Mouse (Mus musculus): ENCODE measurements around the gene Stk19.

Gene Stk19

DNA sequence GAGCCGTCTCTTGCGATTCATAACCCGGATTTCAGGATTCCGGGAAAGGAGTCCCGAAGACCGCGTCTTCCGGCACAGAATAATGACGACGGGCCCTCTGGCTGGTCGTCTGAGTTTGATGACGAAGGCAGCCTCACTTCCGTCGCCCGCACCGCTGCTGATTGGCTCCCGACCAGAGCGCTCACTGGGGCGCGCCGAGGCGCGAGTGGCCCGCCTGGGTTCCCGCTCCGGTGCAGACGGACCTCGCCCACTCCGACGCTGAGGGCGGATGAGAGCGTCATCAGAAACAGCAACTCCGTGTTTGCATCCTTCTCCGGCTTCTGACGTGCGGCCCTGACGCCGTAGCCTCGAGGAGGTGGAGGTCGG, at the start of gene Stk19, which contains the start of gene Dxo:
Gene Stk19, minus strand, starts transcription at position 90 of the 366 bp plus-strand sequence.
Gene Dxo, plus strand, starts transcription at position 164 of the 366 bp plus-strand sequence.
- DNase-seq (ENCODE audit: low spot score in 2 of 2), result peak; percentile 94 to 95

DNA sequence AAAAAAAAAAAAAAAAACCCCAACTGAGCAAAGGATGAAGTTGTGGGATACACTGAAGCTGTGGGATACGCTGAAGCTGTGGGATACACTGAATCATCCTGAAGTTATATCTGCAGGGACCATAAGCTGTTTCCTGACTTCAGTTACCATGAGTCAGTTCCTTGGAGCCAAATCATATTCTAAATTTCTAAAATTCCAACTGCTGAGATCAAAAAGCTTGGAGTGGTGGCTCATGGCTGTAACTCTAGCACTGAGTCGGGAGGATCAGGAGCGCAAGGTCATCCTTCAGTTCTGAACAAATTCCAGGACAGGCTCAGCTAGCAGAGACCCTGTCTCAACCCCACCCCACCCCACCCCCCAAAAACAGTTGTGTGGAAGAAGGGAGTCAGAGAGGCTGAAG, 48.9 kb upstream of the Stk19 start:
- no peak for DNase-seq (ENCODE audit: low spot score in 2 of 2)

GRCm38 (mm10) chr17:34884704-34885103, 48.0 kb upstream of the Stk19 start:
- no peak for DNase-seq (ENCODE audit: low spot score in 2 of 2)

DNA sequence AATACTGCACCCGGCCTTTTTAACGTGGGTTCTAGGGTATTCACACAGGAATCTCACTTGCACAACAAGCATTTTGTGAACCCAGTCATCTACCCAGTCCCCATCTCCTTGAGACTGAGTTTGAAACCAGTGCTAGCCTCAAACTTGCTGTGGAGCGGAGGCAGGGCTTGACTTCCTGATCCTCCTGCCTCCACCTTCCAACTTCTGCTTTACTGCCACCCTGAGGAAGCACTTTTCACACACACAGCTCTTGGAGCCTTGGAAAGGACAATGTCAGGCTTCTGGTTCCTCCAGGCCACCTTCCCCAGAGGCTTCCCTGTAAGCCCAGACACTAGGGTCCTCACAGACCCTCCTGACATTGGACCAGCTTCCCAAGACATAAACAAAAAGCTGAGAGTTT, 46.6 kb upstream of the Stk19 start:
- no peak for DNase-seq (ENCODE audit: low spot score in 2 of 2)

DNA sequence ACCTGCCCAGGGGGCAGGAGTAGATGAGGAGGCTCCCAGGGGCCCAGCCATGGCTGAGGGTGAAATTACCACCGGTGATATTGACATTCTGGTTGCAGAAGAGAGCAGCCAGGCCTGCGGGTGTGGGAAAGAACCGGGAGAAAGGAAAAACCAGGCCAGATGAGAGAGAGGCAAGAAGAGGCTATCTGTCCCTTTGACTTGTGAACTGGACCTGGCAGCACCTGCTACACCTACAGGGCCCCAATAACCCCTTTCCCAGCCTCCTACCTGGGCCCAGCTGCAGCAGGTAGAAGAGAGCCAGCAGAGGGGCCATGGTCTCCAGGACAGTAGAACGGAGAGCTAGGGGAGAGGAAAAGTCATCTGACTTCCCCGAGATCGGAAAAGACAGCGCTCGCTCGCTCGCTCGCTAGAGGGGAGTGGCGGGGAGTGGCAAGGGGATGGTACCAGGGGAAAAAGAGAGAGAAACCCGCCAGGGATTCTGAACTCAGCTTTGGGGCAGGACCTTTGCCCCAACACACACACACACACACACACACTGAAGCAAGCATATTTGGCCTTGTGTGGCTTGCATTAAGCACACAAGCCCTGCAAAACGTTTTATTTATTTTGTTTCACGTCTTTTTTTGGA, 45.1 kb upstream of the Stk19 start, which contains the start of gene Gm20547:
Gene Gm20547, minus strand, starts transcription at position 360 of the 628 bp plus-strand sequence.
- DNase-seq (ENCODE audit: low spot score in 2 of 2), result no peak

GRCm38 (mm10) chr17:34881166-34881565, 44.4 kb upstream of the Stk19 start:
- no peak for DNase-seq (ENCODE audit: low spot score in 2 of 2)

- no peak for DNase-seq (ENCODE audit: low spot score in 2 of 2)
These were observed 42.7 kb upstream of the Stk19 start, which contains the start of gene Zbtb12 for GRCm38 (mm10) chr17:34879336-34879879. Zbtb12 (plus strand) TSS chr17:34879483.

- no peak for DNase-seq (ENCODE audit: low spot score in 2 of 2)
These were observed 37.6 kb upstream of the Stk19 start for GRCm38 (mm10) chr17:34874321-34874720.

GRCm38 (mm10) chr17:34865981-34866380, 29.2 kb upstream of the Stk19 start:
- DNase-seq (ENCODE audit: low spot score in 2 of 2), result no peak

DNA sequence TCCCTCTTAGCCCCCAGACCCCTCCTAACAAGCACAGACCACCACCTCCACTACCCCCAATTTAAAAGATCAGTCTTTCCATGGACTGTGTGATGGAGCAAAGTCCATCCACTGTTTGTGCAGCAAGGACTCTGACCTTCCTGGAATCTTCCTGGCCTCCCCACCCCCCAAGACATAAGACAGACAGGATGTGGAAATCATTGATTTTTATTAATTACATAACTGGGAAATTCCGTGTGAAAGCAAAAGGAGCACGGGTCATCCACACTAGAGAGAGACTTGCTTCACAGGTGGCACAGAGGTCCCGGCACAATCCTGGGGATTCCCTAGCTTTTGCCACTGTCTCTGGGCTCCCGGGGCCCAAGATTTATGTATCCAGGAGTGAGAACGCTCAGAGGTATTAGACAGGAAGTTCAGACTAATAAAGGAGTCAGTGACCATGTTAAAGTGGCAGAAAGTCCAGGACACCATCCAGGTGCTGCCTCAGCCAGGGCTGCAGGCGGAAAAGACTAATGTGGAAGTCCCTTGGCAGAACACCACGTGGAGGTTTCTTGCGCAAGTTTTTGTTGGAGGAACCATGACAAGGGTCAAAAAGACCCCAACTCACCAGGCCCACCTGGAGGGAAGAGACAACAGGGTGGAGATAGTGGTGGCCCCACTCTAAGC, 25.8 kb upstream of the Stk19 start, which contains the start of gene Cfb:
Gene Cfb, minus strand, starts transcription at position 103 of the 666 bp plus-strand sequence.
- no peak for DNase-seq (ENCODE audit: low spot score in 2 of 2)

DNA sequence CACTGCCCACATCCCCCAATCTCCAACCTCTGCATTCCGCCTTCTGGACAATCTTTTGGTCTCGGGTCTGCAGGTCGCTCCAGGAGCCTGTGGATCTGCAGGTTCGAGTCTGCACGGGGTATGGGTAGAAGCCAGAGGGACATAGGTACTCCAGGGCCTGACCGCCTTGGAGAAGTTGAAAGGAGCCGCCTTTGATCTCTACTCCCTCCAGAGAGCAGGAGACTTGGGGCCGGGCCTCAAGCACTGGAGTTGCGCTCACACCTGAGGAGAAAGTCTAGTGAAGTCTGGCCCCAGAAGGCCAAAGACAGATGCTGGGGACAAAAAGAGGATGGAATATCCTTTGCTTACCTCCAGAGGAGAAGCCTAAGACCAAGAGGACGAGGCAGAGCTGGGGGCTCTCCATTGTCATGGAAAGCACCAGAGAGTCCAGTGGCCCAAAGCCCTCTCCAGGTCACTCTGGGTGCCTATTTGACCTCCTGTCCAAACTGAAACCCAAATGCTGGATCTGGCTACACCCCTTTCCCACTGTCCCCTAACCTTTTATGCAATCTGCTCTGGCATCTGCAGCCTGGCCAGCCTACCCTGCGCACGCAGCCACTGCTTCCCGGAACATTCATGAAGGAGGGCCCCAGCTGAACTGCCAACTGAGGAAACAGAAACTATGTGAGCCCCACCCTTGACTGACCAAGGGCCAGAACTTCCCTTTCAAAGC, 25.1 kb upstream of the Stk19 start:
- DNase-seq (ENCODE audit: low spot score in 2 of 2), result peak in 1 of 2 experiments; percentile 40

GRCm38 (mm10) chr17:34860514-34860913, 23.8 kb upstream of the Stk19 start:
- no peak for DNase-seq (ENCODE audit: low spot score in 2 of 2)

DNA sequence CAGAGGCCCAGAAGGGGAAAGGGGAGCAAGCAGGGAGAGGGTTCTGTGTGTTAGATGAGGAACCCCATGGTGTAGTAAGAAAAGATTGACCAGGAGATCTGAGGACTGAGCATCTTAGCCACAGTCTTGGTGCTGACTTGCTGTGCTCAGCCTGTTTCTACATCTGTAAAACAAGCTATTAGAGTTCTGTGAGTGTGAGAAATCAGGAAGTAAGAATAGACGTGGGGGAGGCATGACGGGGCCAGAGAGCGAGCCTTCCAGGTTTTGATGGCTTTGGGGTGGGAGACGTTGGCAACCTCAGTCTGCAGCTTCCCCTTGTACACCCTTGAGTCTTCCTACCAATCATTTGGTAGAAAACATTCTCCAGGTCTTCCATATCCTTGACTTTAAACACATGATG, 21.9 kb upstream of the Stk19 start:
- DNase-seq (ENCODE audit: low spot score in 2 of 2), result no peak

DNA sequence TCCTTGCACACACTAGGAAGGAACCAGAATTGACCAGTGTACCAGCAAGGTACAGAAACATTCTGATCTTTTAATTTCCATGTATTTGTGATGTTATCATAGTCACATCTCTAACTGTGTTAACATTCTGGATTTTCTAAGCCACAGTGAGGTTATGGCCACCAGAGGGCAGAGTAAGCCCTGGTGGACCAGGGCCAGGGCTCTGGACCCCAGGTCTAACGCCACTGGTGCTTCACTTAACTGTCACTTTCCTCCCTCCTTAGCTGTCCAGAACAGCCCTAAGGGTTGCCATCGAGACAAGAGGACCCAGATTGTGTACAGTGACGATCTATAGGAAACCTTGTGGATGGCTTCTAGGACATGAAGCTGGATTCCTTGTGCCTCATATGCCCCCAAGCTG, 19.1 kb upstream of the Stk19 start:
- DNase-seq (ENCODE audit: low spot score in 2 of 2), result peak in 1 of 2 experiments; percentile 33

GRCm38 (mm10) chr17:34854761-34855160, 18.0 kb upstream of the Stk19 start:
- no peak for DNase-seq (ENCODE audit: low spot score in 2 of 2)

GRCm38 (mm10) chr17:34853511-34853910, 16.8 kb upstream of the Stk19 start:
- DNase-seq (ENCODE audit: low spot score in 2 of 2), result no peak

- DNase-seq (ENCODE audit: low spot score in 2 of 2), result no peak
These were observed 13.9 kb upstream of the Stk19 start for GRCm38 (mm10) chr17:34850517-34851125.

- DNase-seq (ENCODE audit: low spot score in 2 of 2), result peak; percentile 98
These were observed 13.2 kb upstream of the Stk19 start, which contains the start of the genes Skiv2l and Nelfe for GRCm38 (mm10) chr17:34849722-34850516. Skiv2l (minus strand) TSS chr17:34850210. Nelfe (plus strand) TSS chr17:34850391.

GRCm38 (mm10) chr17:34847615-34848014, 10.9 kb upstream of the Stk19 start:
- no peak for DNase-seq (ENCODE audit: low spot score in 2 of 2)

GRCm38 (mm10) chr17:34847192-34847591, 10.4 kb upstream of the Stk19 start:
- no peak for DNase-seq (ENCODE audit: low spot score in 2 of 2)

- no peak for DNase-seq (ENCODE audit: low spot score in 2 of 2)
These were observed 8.1 kb upstream of the Stk19 start for GRCm38 (mm10) chr17:34844884-34845283.
